Mouse (Mus musculus): ENCODE measurements around the gene Zfp566. TPM values are rescaled to one million over a fixed set of nuclear protein-coding genes. Genes with fewer than 3 reads are reported as not detected.
"Not testable (repeated sequence)": the region's sequence is repeated elsewhere in the genome, so short reads cannot be mapped to it uniquely, and the experiment has no call there.

Zfp566 gene
- 1 to 10 TPM; 1.6 to 2.3 TPM for total RNA-seq (2021)
- long read RNA-seq, experiment 1, partial matches to known transcripts, result 0 of 3 reads
- long read RNA-seq, experiment 1, other reads (novel, unspliced or antisense), result 1 of 3 reads
- long read RNA-seq, experiment 2, result 0 reads

DNA sequence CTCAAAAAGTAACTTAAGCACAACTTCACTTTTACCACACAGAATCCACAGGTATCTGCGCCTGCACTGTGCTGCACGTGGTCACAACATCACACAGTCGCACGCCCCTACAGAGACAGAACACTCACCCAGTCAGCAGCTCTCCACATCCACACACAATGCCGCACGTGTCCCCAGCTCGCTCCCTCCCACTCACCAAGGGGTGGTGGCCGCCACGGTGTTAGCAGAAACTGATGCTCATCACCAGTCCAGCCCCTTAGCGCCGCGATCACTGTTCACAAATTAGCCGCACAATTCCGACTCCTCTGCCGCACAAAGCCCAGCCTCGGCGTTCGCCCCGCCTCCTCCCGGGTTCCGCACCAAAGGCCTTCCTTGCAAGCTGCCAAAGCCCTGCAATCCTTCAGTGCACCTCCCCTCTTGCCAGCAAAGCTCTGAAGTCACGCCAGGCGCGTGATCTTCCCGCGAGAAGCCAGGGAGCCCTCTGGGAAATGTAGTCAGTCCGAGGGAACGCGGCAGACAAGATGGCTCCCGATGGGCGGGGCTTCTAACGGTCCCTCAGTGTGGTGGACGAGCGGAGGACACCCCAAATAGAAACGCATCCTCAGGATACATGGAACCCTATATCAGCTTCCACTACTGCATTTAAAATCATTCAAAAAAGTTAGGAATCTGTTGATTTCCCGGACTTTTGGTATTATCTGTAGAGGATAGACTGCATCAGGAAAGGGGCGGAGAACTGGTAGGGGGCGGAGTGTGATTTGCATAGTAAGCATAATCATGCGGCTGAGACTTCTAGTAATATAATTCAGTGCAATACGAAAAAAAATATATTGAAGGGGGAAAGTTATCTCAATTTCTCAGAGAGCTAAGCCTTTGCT lies at the start of gene Zfp566, which contains the start of gene Gm26920:
Zfp566 (minus strand) TSS at position 436 of the 878 bp plus-strand sequence.
Gm26920 (minus strand) TSS at position 319 of the 878 bp plus-strand sequence.
- peak; percentile 97 for DNase-seq

- no peak for DNase-seq
These were observed 46.5 kb upstream of the Zfp566 start for GRCm38 (mm10) chr7:30136826-30137225.

GRCm38 (mm10) chr7:30132396-30132795 lies 42.1 kb upstream of the Zfp566 start:
- DNase-seq, result no peak

GRCm38 (mm10) chr7:30129900-30130299 lies 39.6 kb upstream of the Zfp566 start:
- no peak for DNase-seq

DNA sequence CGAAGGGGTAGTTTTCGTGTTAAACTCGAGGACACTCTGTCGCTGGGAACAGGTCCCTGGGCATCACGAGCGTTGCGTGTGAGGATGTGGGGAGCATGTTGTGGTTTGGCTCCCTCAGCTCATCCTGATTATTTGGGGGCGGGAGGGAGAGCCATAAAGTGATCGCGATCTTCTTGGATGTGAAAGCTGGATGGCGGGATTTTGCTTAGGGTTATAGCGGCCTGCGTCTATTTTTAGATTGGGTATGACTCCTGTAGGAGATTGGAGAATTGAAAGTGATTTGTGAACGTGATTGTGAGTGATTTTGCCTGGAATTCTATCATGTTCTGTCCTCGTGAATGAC lies 31.8 kb upstream of the Zfp566 start:
- no peak for DNase-seq

- peak; percentile 88 for DNase-seq
These were observed 31.2 kb upstream of the Zfp566 start, which contains the start of gene Zfp382 for GRCm38 (mm10) chr7:30121308-30122187. Gene Zfp382 (plus strand): TSS chr7:30121942.

DNA sequence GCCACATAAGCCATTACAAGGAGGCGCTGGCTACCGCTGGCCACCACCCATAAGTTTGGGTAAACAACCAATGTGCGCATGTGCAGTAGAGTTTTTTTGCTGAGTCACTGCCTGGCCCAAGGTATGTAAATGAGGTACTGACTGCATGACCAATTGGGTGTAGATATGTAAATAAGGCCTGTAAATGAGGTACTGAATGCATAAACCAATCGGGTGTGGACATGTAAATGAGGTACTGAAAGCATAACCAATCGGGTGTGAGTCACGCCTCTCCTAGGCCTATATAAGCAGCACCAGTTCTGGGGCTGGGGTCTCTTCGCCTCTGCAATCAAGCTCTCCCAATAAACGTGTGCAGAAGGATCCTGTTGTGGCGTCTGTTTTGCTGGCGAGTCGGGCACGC lies 27.6 kb upstream of the Zfp566 start:
- not testable (repeated sequence) for DNase-seq

GRCm38 (mm10) chr7:30116076-30116475 lies 25.7 kb upstream of the Zfp566 start:
- DNase-seq, result no peak

GRCm38 (mm10) chr7:30099297-30099696 lies 9.0 kb upstream of the Zfp566 start:
- peak; percentile 29 for DNase-seq

GRCm38 (mm10) chr7:30095551-30096125 lies 5.3 kb upstream of the Zfp566 start:
- DNase-seq, result no peak

- DNase-seq, result peak; percentile 86
These were observed 4.5 kb upstream of the Zfp566 start, which contains the start of gene Zfp260 for GRCm38 (mm10) chr7:30094646-30095429. Gene Zfp260 (plus strand): TSS chr7:30094777.

DNA sequence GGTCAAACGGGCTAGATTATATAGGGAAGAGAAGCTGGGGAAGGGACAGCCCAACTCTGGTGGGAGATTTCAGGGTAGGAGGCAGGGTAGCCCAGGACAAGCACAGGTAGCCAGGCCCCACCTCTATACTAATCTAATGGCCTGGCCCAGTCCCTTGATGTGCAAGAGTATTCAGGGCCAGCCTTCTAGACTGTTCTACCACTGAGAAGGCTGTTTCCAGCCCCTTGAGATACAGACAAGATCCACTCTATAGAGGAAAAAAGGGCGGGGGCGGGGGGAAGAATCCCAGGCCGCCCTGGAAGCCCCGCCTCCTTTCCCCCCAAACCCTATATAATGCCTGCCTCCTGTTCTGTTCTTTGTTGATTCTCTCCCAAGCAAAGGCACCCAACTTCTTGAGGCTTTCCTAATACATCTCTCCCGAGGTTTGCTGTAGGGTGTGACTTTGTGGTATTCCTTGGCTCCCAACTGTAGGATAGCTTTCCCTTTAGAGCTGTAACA lies 3.6 kb upstream of the Zfp566 start:
- no peak for DNase-seq

- no peak for DNase-seq
These were observed 2.3 kb upstream of the Zfp566 start for GRCm38 (mm10) chr7:30092666-30093065.

DNA sequence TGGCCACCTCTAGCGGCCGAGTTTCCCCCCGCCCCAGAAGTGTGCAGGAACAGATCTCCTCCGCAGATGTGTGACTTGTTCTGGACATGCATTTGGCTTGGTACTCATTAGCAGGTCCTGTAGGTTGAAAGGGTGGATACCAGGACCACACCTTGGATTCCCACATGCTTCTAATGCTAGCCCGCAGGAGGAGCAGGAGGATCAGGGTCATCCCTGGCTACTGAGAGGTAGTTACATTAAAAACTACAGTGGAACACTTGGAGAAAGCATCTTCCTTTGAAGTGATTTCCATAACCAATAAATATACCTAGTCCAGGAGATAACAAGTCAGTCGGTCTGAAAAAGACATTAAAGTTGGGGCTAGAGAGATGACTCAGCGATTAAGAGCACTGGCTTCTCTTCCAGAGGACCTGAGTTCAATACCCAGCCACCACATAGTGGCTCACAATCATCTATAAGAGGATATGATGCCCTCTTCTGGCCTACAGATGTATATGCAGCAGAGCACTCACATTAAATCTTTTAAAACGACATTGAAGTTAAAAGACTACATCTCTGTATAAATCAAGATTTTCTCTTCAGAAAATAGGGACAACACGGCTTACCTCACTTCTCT lies 751 bp upstream of the Zfp566 start:
- DNase-seq, result no peak

- no peak for DNase-seq
These were observed 922 bp downstream of the Zfp566 start for GRCm38 (mm10) chr7:30089405-30089804.

DNA sequence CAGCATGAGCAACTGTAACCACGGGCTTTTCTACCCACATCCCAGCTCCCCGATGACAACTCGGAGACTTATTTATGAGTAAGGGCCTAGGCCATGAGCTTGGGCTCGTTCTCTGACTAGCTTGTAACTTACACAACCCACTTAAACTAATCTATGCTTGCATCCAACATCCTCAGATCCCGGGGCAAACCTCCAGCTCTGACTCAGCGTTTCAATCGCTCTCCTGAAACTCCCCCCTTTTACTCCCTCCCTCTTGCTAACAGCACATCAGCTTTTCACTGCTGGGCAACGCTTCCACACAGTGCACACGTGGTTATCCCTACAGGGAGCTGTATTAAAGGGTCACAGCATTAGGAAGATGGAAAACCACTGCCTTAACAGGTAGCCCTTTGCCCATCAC lies 3.8 kb downstream of the Zfp566 start:
- DNase-seq, result no peak

DNA sequence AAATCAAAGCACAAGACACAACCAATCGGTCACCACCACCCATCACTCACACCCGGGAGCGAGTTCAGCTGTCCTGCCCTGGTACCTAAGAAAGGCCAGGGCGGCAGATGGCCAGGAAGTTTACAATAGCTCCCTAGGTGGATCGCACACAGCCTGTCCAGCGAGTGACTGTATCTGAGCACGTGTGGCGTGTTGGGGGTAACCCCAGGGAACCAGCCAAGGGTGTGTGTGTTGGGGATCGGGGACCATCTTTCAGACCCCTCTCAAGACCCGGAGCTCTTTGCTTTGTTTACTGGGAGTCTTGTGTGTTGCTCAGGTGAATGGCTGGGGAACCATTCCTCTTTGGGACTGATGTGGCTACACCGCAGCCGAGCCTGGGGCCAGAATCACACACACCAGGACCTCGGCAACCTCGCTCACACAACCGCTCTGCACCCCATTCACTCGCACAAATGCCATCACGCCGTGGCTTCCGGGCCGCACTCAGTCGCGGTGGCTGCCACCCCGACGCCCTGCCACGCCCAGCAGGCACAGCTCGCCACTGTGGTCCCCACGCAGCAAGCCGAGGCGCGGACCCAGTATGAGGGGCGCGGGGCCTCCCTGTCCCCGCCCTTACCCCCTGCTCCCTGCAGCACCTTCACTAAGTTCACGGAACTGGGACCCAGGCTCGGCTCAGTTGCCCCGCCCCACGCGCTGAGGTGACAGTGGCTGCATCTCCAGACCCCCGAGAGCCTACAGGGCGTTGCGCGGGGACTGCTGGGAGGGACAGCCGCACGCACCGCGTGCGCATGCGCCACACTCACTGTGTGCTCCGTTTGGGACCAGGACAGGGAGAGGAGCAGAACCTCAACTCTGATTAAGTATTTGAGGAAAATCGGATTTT lies 17.9 kb downstream of the Zfp566 start, which contains the start of gene Zfp82:
Zfp82 (minus strand) TSS at position 755 of the 883 bp plus-strand sequence.
- peak; percentile 80 for DNase-seq

DNA sequence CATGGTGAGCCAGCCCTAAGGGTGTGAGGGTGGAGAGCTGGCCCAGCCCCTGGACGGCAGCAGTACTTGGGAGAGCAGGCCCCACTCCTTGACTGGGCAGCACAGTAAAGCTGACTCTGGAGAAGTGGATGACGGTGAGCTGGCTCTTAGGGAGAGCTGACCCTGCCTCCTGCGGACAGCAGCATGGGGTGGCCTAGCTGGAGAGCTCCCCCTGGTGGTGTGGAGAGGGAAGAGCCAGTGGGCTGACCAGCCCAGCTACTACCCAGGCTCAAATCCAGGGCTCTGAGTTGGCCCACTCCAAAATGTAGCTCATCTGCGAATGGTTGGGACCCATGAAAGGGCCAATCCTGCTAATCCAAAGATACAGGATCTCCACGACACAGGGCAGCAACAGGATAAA lies 25.7 kb downstream of the Zfp566 start:
- DNase-seq, result no peak

DNA sequence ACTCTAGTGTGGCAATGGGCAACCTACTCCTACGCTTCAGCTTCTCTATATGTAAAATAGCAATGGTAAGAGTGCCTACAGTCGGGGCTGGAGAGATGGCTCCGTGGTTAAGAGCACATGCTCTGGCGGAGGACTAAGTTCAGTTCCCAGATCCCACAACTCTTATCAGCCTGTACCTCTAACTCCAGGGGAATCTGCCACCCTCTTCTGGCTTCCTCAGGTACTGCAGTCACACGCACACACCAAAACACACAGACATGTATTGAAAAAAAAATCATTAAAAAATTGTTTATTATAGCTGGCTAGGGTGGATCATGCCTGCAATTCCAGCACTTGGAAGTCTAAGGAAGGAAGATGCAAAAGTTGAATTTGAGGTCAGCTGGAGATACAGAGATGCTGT lies 27.8 kb downstream of the Zfp566 start:
- DNase-seq, result no peak

DNA sequence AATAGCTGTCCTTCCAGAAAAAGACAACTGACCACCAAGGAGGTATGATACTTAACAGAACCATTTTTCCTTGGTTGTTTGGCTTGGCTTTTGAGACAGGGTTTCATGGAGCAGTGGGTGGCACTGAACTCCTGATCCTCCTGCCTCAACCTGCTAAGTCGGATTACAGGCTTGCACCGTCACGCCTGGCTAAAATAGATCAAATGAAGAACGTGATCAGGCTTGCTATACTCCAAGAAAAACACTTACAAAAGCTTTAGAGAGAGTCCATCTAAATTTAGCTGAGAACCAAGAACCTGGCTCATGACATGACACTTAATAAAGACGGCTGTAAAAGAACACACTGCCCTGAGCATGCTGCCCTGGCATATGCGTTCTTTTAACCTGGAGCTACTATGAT lies 30.0 kb downstream of the Zfp566 start:
- DNase-seq, result no peak
